Mouse (Mus musculus): ENCODE measurements around the gene Acsf2.

Gene Acsf2

GRCm38 (mm10) chr11:94548041-94548784 is 53.5 kb downstream of the Acsf2 start:
- DNase-seq (ENCODE audit: low spot score in 2 of 2): peak; percentile 72 to 74

- DNase-seq (ENCODE audit: low spot score in 2 of 2): peak in 1 of 2 experiments; percentile 24
These were observed 54.4 kb downstream of the Acsf2 start for GRCm38 (mm10) chr11:94547271-94547670.

- DNase-seq (ENCODE audit: low spot score in 2 of 2): peak in 1 of 2 experiments; percentile 19
These were observed 55.3 kb downstream of the Acsf2 start for GRCm38 (mm10) chr11:94546381-94546780.

- DNase-seq (ENCODE audit: low spot score in 2 of 2): peak in 1 of 2 experiments; percentile 54
These were observed 57.2 kb downstream of the Acsf2 start for GRCm38 (mm10) chr11:94544422-94544821.

- DNase-seq (ENCODE audit: low spot score in 2 of 2): peak; percentile 95
These were observed 57.7 kb downstream of the Acsf2 start for GRCm38 (mm10) chr11:94543932-94544331.

- peak in 1 of 2 experiments; percentile 18 for DNase-seq (ENCODE audit: low spot score in 2 of 2)
These were observed 58.3 kb downstream of the Acsf2 start for GRCm38 (mm10) chr11:94543344-94543743.

- DNase-seq (ENCODE audit: low spot score in 2 of 2): peak in 1 of 2 experiments; percentile 19
These were observed 59.3 kb downstream of the Acsf2 start for GRCm38 (mm10) chr11:94542400-94542799.

- DNase-seq (ENCODE audit: low spot score in 2 of 2): no peak
These were observed 61.9 kb downstream of the Acsf2 start for GRCm38 (mm10) chr11:94539761-94540160.

GRCm38 (mm10) chr11:94538733-94539292 is 62.9 kb downstream of the Acsf2 start:
- no peak for DNase-seq (ENCODE audit: low spot score in 2 of 2)

GRCm38 (mm10) chr11:94533171-94533570 is 68.5 kb downstream of the Acsf2 start:
- no peak for DNase-seq (ENCODE audit: low spot score in 2 of 2)

GRCm38 (mm10) chr11:94528879-94529278 is 72.8 kb downstream of the Acsf2 start:
- no peak for DNase-seq (ENCODE audit: low spot score in 2 of 2)

GRCm38 (mm10) chr11:94526171-94526879 is 75.3 kb downstream of the Acsf2 start:
- DNase-seq (ENCODE audit: low spot score in 2 of 2): no peak

GRCm38 (mm10) chr11:94521219-94521843 is 80.3 kb downstream of the Acsf2 start, which contains the start of gene Mycbpap:
Mycbpap (minus strand) TSS chr11:94521742.
- peak; percentile 63 to 72 for DNase-seq (ENCODE audit: low spot score in 2 of 2)

- no peak for DNase-seq (ENCODE audit: low spot score in 2 of 2)
These were observed 88.2 kb downstream of the Acsf2 start for GRCm38 (mm10) chr11:94513452-94513851.

GRCm38 (mm10) chr11:94508976-94509375 is 92.7 kb downstream of the Acsf2 start:
- no peak for DNase-seq (ENCODE audit: low spot score in 2 of 2)

Measured in right cerebral cortex, postnatal 10 days (tissue).